In the genomic region with DNA sequence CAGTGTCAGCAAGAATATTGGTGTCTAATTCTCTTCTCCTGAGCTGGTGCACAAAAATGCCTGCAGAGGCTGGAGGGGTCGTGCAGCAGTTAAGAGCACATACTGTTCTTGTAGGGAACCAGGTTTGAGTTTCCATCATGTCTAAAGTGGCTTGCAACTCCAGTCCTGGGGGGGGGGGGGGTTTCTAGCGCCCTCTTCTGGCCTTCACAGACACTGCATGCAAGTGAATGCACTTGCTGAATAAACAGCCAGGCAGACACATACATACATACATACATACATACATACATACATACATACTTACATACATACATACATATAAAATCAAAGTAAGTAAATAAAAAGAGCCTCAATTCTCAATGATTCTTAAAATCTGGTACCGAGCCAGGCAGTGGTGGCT, we compare ENCODE assay signal across 14 mouse cellular contexts. TPM values are rescaled to one million over a fixed set of nuclear protein-coding genes. Genes with fewer than 3 reads are reported as not detected.
DNase-seq lines count a peak whose midpoint lies in the region; ATAC-seq and TF ChIP-seq lines count a peak whose summit lies in the region.
"Had no signal": no experiment of that assay in that cellular context is flagged by ENCODE, and none has a peak within 500 bp of the region (broad histone marks: within the 10 kb centered on the region; RNA-seq: fewer than 3 reads in every experiment).

No protein-coding gene starts in this region.

- no peaks in the 10 kb centered on the region for H3K9me3 ChIP-seq in MEL (replicated peaks; ENCODE audit: insufficient read depth, low read length)
- H3K9me3 ChIP-seq in liver, embryonic 16.5 days (replicated peaks; ENCODE audit: control insufficient read depth, low read length): no peaks in the 10 kb centered on the region
- H3K9me3 ChIP-seq: hindbrain, embryonic 15.5 days; limb, embryonic 15.5 days; midbrain, embryonic 12.5 days had no signal

- peaks cover 0 to 12% of the 10 kb centered on the region in 2 experiments; a peak in 2 of 4 replicates for H3K36me3 ChIP-seq in MEL (ENCODE audit: control insufficient read depth in 1 of 2, insufficient read depth in 2 of 2, low read length in 2 of 2)
- H3K36me3 ChIP-seq in liver, embryonic 16.5 days (ENCODE audit: control insufficient read depth, insufficient read depth): no peaks in the 10 kb centered on the region
- H3K36me3 ChIP-seq: hindbrain, embryonic 15.5 days; limb, embryonic 15.5 days; midbrain, embryonic 12.5 days had no signal

- TF ChIP-seq CTCF in cerebellum, adult 2 months (IDR thresholded peaks at IDR 0.05; ENCODE audit: borderline replicate concordance, insufficient read depth, low read depth, low read length): 0 out of 2 replicates have a peak, but pooled peaks have one; percentile 12
- peak; percentile 66 for TF ChIP-seq CTCF in layer of hippocampus, adult 2 months (conservative IDR thresholded peaks at IDR 0.05)
- peak; percentile 43 to 74 (median 51) for TF ChIP-seq CTCF in MEL (IDR thresholded peaks at IDR 0.05 in 2 of 3, conservative IDR thresholded peaks at IDR 0.05 in 1 of 3; ENCODE audit: control insufficient read depth in 1 of 3, insufficient read depth in 1 of 3, low read depth in 2 of 3, low read length in 3 of 3, poor library complexity in 1 of 3, severe bottlenecking in 1 of 3)

- no peak overlapping the region for H3K4me2 ChIP-seq in liver, embryonic 16.5 days (ENCODE audit: low read depth, low read length)
- H3K4me2 ChIP-seq: hindbrain, embryonic 15.5 days; limb, embryonic 15.5 days; midbrain, embryonic 12.5 days had no signal

- TF ChIP-seq RAD21 in MEL (IDR thresholded peaks at IDR 0.05; ENCODE audit: low read depth, low read length): peak; percentile 12

- H3K79me2 ChIP-seq in MEL (ENCODE audit: control insufficient read depth, insufficient read depth, low read length, poor library complexity): no peaks in the 10 kb centered on the region

- H3K27ac ChIP-seq in cerebellum, adult 2 months (ENCODE audit: insufficient read depth, low read length): no peak overlapping the region
- H3K27ac ChIP-seq in layer of hippocampus, adult 2 months: no peak overlapping the region
- no peak overlapping the region for H3K27ac ChIP-seq in MEL (ENCODE audit: control insufficient read depth, low read depth, low read length)
- peak overlapping the region; percentile 83; the same call in 1 of the 2 replicates for H3K27ac ChIP-seq in liver, embryonic 16.5 days (ENCODE audit: low read length)
- H3K27ac ChIP-seq: hindbrain, embryonic 15.5 days; limb, embryonic 15.5 days; midbrain, embryonic 12.5 days had no signal

- H3K4me3 ChIP-seq in cerebellum, adult 2 months (replicated peaks; ENCODE audit: insufficient read depth, low read depth, low read length): no peak overlapping the region
- H3K4me3 ChIP-seq in layer of hippocampus, adult 2 months: no peak overlapping the region
- H3K4me3 ChIP-seq in MEL (ENCODE audit: control insufficient read depth in 1 of 2, insufficient read depth in 1 of 2, low read depth in 2 of 2, low read length in 2 of 2): no peak overlapping the region
- H3K4me3 ChIP-seq in liver, embryonic 16.5 days (ENCODE audit: low read depth, low read length): no peak overlapping the region
- H3K4me3 ChIP-seq: hindbrain, embryonic 15.5 days; limb, embryonic 15.5 days; midbrain, embryonic 12.5 days had no signal

- peaks cover 16% of the 10 kb centered on the region for H3K4me1 ChIP-seq in cerebellum, adult 2 months (ENCODE audit: control insufficient read depth, insufficient read depth, low read length)
- H3K4me1 ChIP-seq in MEL (ENCODE audit: control insufficient read depth in 1 of 2, insufficient read depth in 2 of 2, low read length in 2 of 2): peaks cover 0 to 16% of the 10 kb centered on the region in 2 experiments; a peak in 2 of 4 replicates
- H3K4me1 ChIP-seq in liver, embryonic 16.5 days (ENCODE audit: control insufficient read depth, low read depth, low read length): peaks cover 10% of the 10 kb centered on the region

- H3K27me3 ChIP-seq in cerebellum, adult 2 months (ENCODE audit: control insufficient read depth, insufficient read depth, low read length): no peaks in the 10 kb centered on the region
- no peaks in the 10 kb centered on the region for H3K27me3 ChIP-seq in MEL (ENCODE audit: control insufficient read depth in 1 of 2, insufficient read depth in 2 of 2, low read length in 2 of 2)
- no peaks in the 10 kb centered on the region for H3K27me3 ChIP-seq in liver, embryonic 16.5 days (ENCODE audit: control insufficient read depth, insufficient read depth, low read depth, low read length)
- H3K27me3 ChIP-seq: hindbrain, embryonic 15.5 days; limb, embryonic 15.5 days; midbrain, embryonic 12.5 days had no signal

- ATAC-seq in liver, embryonic 16.5 days (ENCODE audit: low read depth): no peak

- TF ChIP-seq EP300 in MEL (IDR thresholded peaks at IDR 0.05; ENCODE audit: low read depth in 1 of 2, low read length in 2 of 2): no peak

- TF ChIP-seq POLR2A in cerebellum, adult 2 months (IDR thresholded peaks at IDR 0.05; ENCODE audit: borderline replicate concordance, insufficient read depth, low read length): no peak
- no peak for TF ChIP-seq POLR2A in MEL (IDR thresholded peaks at IDR 0.05; ENCODE audit: control insufficient read depth in 1 of 2, insufficient read depth in 1 of 2, low read depth in 1 of 2, low read length in 2 of 2, poor library complexity in 1 of 2)

- no peak overlapping the region for H3K9ac ChIP-seq in MEL (ENCODE audit: control insufficient read depth, low read depth, low read length, poor library complexity, severe bottlenecking)
- no peak overlapping the region for H3K9ac ChIP-seq in liver, embryonic 16.5 days (ENCODE audit: low read depth, low read length)
- H3K9ac ChIP-seq: hindbrain, embryonic 15.5 days; limb, embryonic 15.5 days; midbrain, embryonic 12.5 days had no signal

- 68% methylated on average over 3 of the region's 3 CpGs for WGBS in cerebellum, adult 2 months
- 46% methylated on average over 3 of the region's 3 CpGs for WGBS in liver, embryonic 16.5 days (ENCODE audit: insufficient replicate concordance)

- DNase-seq in cerebellum, adult 2 months: no peak
- no peak for DNase-seq in cerebellum, postnatal 10 days
- DNase-seq in layer of hippocampus, adult 2 months (ENCODE audit: low spot score in 2 of 2): no peak
- DNase-seq in layer of hippocampus, postnatal 25 days (ENCODE audit: extremely low spot score in 1 of 2, low spot score in 1 of 2): no peak
- DNase-seq in MEL (ENCODE audit: low read depth, low spot score): peak; percentile 47
- DNase-seq in frontal cortex, postnatal 25 days (ENCODE audit: low spot score in 2 of 2): no peak
- DNase-seq in adrenal gland, postnatal 4 days (ENCODE audit: low spot score in 2 of 2): no peak
- DNase-seq: heart, adult 18-20 months; layer of hippocampus, adult 9-11 months; thymus, adult 2 months had no signal

TF ChIP-seq in MEL, 35 proteins besides CTCF, POLR2A, EP300 and RAD21:
- TF ChIP-seq SMC3 (IDR thresholded peaks at IDR 0.05; ENCODE audit: low read depth, low read length) (peak; percentile 43), GABPA (IDR thresholded peaks at IDR 0.05; ENCODE audit: low read depth, low read length) (no peak), GATA1 (IDR thresholded peaks at IDR 0.05; ENCODE audit: low read depth, low read length) (no peak), ELF1 (IDR thresholded peaks at IDR 0.05; ENCODE audit: low read depth, low read length) (no peak), RCOR1 (IDR thresholded peaks at IDR 0.05; ENCODE audit: low read depth, low read length) (no peak), MAZ (IDR thresholded peaks at IDR 0.05; ENCODE audit: low read depth, low read length) (peak; percentile 59; the same call in 1 of the 2 replicates), E2F4 (IDR thresholded peaks at IDR 0.05; ENCODE audit: borderline replicate concordance, low read depth, low read length) (no peak), MXI1 (IDR thresholded peaks at IDR 0.05; ENCODE audit: low read depth, low read length) (no peak), USF1 (IDR thresholded peaks at IDR 0.05; ENCODE audit: low read depth, low read length) (no peak), BHLHE40 (IDR thresholded peaks at IDR 0.05; ENCODE audit: borderline replicate concordance, low read depth, low read length) (no peak), ZC3H11A (IDR thresholded peaks at IDR 0.05; ENCODE audit: low read depth, low read length) (no peak), CHD1 (IDR thresholded peaks at IDR 0.05; ENCODE audit: low read depth, low read length) (no peak), ZMIZ1 (IDR thresholded peaks at IDR 0.05; ENCODE audit: low read depth, low read length) (no peak), UBTF (IDR thresholded peaks at IDR 0.05; ENCODE audit: borderline replicate concordance, insufficient read depth, low read depth, low read length) (no peak)

RNA-seq across cellular contexts. Expression of a gene that starts 59.8 kb away (rescaled TPM):
- 19.7 and 20.5 TPM in 2 replicates for polyA plus RNA-seq in cerebellum, adult 2 months (2012; rRNA removed)
- total RNA-seq in layer of hippocampus, adult 2 months (2021): 1 to 10 TPM; 4.8 to 7.7 TPM
- 1 to 10 TPM; 4.6 to 6.0 TPM for total RNA-seq in layer of hippocampus, postnatal 25 days (2021)
- 4.2 and 5.2 TPM in 2 replicates for total RNA-seq in MEL (2012; rRNA removed)
- 1 to 10 TPM in 1 of 2 experiments, not detected in 1; 8.6 TPM for polyA plus RNA-seq in MEL (2012; ENCODE audit: insufficient read depth in 1 of 2, insufficient read length in 2 of 2, low read depth in 1 of 2, low replicate concordance in 2 of 2, missing spikeins in 1 of 2)
- 4.2 and 5.5 TPM in 2 replicates for polyA plus RNA-seq in liver, embryonic 16.5 days (2015; fragmentation: Nextera tagmentation; extraction: Ambion mirVana)
- 10 to 100 TPM; 21.7 to 22.5 TPM for total RNA-seq in adrenal gland, postnatal 4 days (2021)

Comparison
In these comparisons a context has a peak if more than half of its experiments do, and no peak if none do; other contexts are left out.
1. CTCF ChIP-seq: peak in every context shown above with its lines; median percentile 66 in layer of hippocampus, adult 2 months; 51 in MEL; 12 in cerebellum, adult 2 months.